Mouse (Mus musculus) stomach, embryonic 14.5 days (tissue): Measurements from ENCODE around the gene Trp53tg5. TPM values are rescaled to one million over a fixed set of nuclear protein-coding genes. Genes with fewer than 3 reads are reported as not detected.

Experiments
- ATAC-seq: fragments of 200-750 bp; cut with Nextera tagmentation; 2 replicates; pipeline ENCODE4 v1.8.0; 2017; ENCODE audit warnings: low read depth, moderate TSS enrichment; ENCODE audit not compliant: insufficient number of reproducible peaks, insufficient read depth, low FRiP score
- H3K27ac ChIP-seq: fragments of 300-500 bp; sonication (generic); 2 replicates; pipeline ENCODE4 v1.5.1; 2014; ENCODE audit warnings: mild to moderate bottlenecking, low read length, moderate library complexity, mixed read lengths
- H3K27me3 ChIP-seq: fragments of 300-500 bp; sonication (generic); 2 replicates; pipeline ENCODE4 v1.6.1; 2014; ENCODE audit warnings: low read length, control low read depth, mixed read lengths; ENCODE audit not compliant: control insufficient read depth, insufficient read depth
- H3K36me3 ChIP-seq: fragments of 300-500 bp; sonication (generic); 2 replicates; pipeline ENCODE4 v1.6.1; 2014; ENCODE audit warnings: mild to moderate bottlenecking, control low read depth, low read length, moderate library complexity, mixed read lengths; ENCODE audit not compliant: control insufficient read depth, insufficient read depth
- H3K4me1 ChIP-seq: fragments of 300-500 bp; sonication (generic); 2 replicates; pipeline ENCODE4 v1.6.1; 2014; ENCODE audit warnings: low read length, control low read depth, mixed read lengths; ENCODE audit not compliant: control insufficient read depth, insufficient read depth
- H3K4me2 ChIP-seq: fragments of 300-500 bp; sonication (generic); replicated peaks from 2 replicates; pipeline ENCODE4 v1.6.1; 2014; ENCODE audit warnings: low read depth, low read length, control low read depth
- H3K4me3 ChIP-seq: fragments of 300-500 bp; sonication (generic); 2 replicates; pipeline ENCODE4 v1.5.1; 2014; ENCODE audit warnings: low read depth, low read length, control low read depth
- H3K9ac ChIP-seq: fragments of 300-500 bp; sonication (generic); replicated peaks from 2 replicates; pipeline ENCODE4 v1.6.1; 2014; ENCODE audit warnings: low read depth, mild to moderate bottlenecking, control low read depth, low read length, moderate library complexity, mixed read lengths
- H3K9me3 ChIP-seq: fragments of 300-500 bp; sonication (generic); 2 replicates; pipeline ENCODE4 v1.6.1; 2016; ENCODE audit warnings: low read depth, low read length, control low read depth; ENCODE audit not compliant: control insufficient read depth
- WGBS: fragments of 180-500 bp; shearing (Covaris S2); extraction: QIAGEN DNeasy Blood & Tissue Kit; methylation state at CpG from one replicate; pipeline ENCODE4 v1.1.7; 2014; 5-methylcytosine and 5-hydroxymethylcytosine counted together
- polyA plus RNA-seq: library from polyadenylated mRNA; unstranded; fragments of >200 nt; fragmentation: Nextera tagmentation; extraction: Ambion mirVana; gene quantifications from 2 replicates; pipeline ENCODE4 v1.2.1, GENCODE M21; 2014

The Trp53tg5 gene
- polyA plus RNA-seq, 1 experiment from 2014 or later: not detected

DNA sequence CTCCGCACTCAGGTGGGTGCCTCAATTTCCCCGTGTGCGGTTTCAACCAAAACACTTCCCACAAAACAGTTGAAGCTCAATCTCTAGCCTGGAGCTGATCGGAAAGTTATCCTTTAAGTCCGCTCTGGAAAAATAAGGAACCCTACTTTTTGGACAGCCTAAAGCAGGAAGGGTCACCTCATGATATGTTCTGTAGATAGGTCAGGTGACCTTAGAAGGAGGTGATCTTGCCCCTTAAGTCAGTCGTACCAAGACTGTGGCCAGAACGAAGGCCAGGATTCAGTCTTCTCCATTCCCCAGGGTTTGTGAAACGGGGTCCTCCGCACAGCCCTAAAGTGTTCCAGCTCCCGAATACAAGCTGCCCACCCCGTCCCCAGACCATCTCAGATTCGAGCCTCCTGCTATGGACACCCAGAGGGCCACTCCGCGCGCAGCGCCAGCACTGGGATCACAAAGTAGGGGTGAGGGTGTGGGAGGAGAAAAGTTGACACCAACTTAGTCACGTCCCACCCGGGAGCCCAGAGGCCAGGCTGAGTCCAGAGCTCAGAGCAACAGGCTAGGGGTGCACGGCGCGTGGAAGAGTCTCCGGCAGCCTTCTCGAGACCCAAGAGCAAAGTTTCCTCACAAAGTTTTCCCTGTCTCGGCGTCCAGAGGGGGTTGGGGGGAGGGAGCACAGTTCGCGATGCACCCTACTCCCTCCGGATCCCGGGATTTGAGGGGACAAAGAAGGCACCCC lies 31.0 kb downstream of the Trp53tg5 start:
- peak; percentile 57 for ATAC-seq
- peak overlapping the region; percentile 82 for H3K9ac ChIP-seq

DNA sequence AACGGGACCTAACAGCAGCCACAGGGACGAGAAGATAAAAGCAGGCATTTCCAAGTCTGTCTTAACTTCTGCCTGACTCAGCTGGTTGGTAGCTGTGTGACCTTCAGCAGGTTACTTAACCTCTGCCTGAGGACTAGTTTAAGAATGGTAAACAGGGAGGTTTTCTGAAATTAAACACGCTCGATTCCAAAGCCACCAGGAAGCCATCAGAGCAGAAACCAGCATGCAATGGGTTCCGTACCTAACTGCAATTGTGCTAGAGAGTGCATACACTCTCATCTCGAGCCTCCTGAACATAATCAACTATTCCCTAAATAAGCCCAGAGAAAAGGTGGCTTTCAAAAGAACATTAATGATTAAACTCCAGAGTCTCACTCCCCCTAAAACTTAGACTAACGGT lies 31.8 kb downstream of the Trp53tg5 start:
- no peak for ATAC-seq
- no peaks in the 10 kb centered on the region for H3K36me3 ChIP-seq
- no peaks in the 10 kb centered on the region for H3K9me3 ChIP-seq
- H3K4me1 ChIP-seq: peaks cover 38% of the 10 kb centered on the region; the same call in 1 of the 2 replicates
- peak overlapping the region; percentile 82 for H3K9ac ChIP-seq
- H3K27ac ChIP-seq: no peak overlapping the region
- peak overlapping the region; percentile 64 for H3K4me3 ChIP-seq
- WGBS: 34% methylated on average over 7 of the region's 7 CpGs
- no peaks in the 10 kb centered on the region for H3K27me3 ChIP-seq
- peak overlapping the region; percentile 65 for H3K4me2 ChIP-seq

More for the DNA sequence above, 31.0 kb downstream of the Trp53tg5 start:
- Histone ChIP-seq H3K4me2 (peak overlapping the region; percentile 65), H3K9me3 (no peaks in the 10 kb centered on the region), H3K27ac (peak overlapping the region; percentile 69), H3K36me3 (no peaks in the 10 kb centered on the region), H3K4me3 (peak overlapping the region; percentile 64), H3K4me1 (peaks cover 32% of the 10 kb centered on the region; the same call in 1 of the 2 replicates), H3K27me3 (no peaks in the 10 kb centered on the region)
- WGBS: 3% methylated on average over 29 of the region's 29 CpGs

DNA sequence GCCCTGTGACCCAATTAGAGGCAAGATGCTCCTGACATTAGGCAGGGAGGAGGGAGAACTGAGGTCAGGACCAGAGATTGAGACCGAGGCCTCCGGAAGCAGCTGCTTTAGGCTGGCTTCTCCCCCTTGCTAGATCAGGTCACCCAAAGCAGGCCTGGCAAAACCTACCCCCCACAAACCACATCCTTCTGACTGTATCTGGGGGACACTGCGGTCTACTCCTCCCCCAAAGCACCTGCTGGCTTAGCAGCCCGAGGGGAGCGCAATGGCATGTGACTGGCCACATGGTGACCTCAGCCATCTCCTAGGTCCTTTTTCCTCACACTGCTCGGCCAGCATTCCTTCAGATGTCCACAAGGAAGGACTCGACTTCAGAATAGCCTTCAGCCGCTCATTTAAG lies 32.4 kb downstream of the Trp53tg5 start:
- Histone ChIP-seq H3K36me3 (no peaks in the 10 kb centered on the region), H3K27me3 (no peaks in the 10 kb centered on the region), H3K9ac (no peak overlapping the region), H3K4me3 (peak overlapping the region; percentile 64), H3K9me3 (no peaks in the 10 kb centered on the region), H3K4me1 (peaks cover 43% of the 10 kb centered on the region; the same call in 1 of the 2 replicates), H3K27ac (no peak overlapping the region; the same call in 1 of the 2 replicates), H3K4me2 (peak overlapping the region; percentile 65)
- ATAC-seq: no peak
- 38% methylated on average over 8 of the region's 8 CpGs for WGBS

DNA sequence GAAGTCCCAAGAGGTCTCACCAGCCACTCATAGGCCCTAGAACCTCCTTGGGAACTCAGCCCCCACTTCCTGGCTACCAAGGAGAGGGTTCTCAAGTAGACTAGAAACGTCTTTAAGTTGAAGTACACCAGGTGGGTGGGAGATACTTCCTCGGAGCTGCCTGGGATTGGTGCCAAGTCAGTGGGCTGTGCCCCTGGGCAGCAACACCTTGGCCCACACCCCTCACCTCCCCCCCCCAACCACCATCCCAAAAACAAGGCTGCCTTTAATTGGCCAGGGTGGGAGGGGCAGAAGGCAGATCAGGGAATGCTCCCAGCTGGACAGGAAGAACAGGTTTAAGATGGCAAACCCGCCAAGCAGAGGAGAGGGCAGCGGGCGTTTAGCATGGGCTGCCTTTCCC lies 33.2 kb downstream of the Trp53tg5 start:
- H3K4me3 ChIP-seq: no peak overlapping the region
- no peaks in the 10 kb centered on the region for H3K27me3 ChIP-seq
- H3K9ac ChIP-seq: no peak overlapping the region
- H3K4me2 ChIP-seq: peak overlapping the region; percentile 65; the same call in 1 of the 2 replicates
- H3K9me3 ChIP-seq: no peaks in the 10 kb centered on the region
- ATAC-seq: no peak
- H3K36me3 ChIP-seq: no peaks in the 10 kb centered on the region
- H3K27ac ChIP-seq: no peak overlapping the region
- H3K4me1 ChIP-seq: peaks cover 49% of the 10 kb centered on the region
- 52% methylated on average over 5 of the region's 5 CpGs for WGBS

GRCm38 (mm10) chr2:164439001-164439421 lies 34.5 kb downstream of the Trp53tg5 start:
- no peaks in the 10 kb centered on the region for H3K27me3 ChIP-seq
- H3K4me2 ChIP-seq: no peak overlapping the region; the same call in 1 of the 2 replicates
- H3K4me1 ChIP-seq: peaks cover 62% of the 10 kb centered on the region
- H3K9ac ChIP-seq: no peak overlapping the region
- no peaks in the 10 kb centered on the region for H3K36me3 ChIP-seq
- no peaks in the 10 kb centered on the region for H3K9me3 ChIP-seq
- no peak for ATAC-seq
- peak overlapping the region; percentile 3; the same call in 1 of the 2 replicates for H3K27ac ChIP-seq
- WGBS: 50% methylated on average over 3 of the region's 3 CpGs
- no peak overlapping the region for H3K4me3 ChIP-seq

DNA sequence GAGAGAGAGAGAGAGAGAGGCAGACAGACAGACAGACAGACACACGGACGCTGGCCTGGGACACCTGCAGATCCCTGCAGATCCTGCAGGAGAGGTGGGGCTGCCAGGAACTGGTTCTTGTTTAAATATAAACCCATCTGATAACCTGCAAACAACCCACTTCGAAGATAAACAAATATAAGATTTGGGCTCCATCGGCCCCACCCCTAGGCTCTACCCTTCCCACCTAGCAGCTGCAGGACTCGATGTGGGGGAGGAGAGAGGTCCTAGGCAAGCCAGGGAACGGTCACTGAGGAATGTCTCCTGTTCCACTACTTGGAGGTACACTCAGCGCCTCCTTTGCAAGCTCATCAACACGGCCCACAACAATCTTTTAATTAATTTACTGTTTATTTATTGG lies 35.3 kb downstream of the Trp53tg5 start:
- ATAC-seq: peak; percentile 51
- Histone ChIP-seq H3K27me3 (no peaks in the 10 kb centered on the region), H3K4me3 (no peak overlapping the region)

DNA sequence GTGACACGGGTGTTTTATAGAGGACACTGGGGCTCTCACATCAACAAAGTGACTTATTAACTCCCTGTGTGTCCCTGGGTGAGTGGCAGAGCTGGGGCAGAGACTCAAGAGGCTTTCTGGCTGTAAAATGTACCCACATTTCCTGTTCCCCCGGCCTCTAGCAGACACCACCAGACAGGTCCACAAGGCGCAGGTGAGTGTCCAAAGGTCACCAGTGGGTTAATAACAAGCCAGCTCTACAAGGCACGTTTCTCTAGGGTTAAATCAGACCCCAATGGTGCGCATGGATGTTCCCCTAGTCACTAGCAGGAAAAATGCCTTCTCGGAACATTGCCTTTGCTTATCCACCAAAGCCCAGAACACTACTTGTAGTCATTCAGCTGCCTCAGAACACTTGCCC lies 35.8 kb downstream of the Trp53tg5 start:
- Histone ChIP-seq H3K9me3 (no peaks in the 10 kb centered on the region), H3K27ac (peak overlapping the region; percentile 86), H3K4me3 (no peak overlapping the region), H3K4me2 (peak overlapping the region; percentile 26), H3K36me3 (no peaks in the 10 kb centered on the region), H3K9ac (0 out of 2 replicates have a peak overlapping the region, but pooled peaks have one; percentile 6), H3K27me3 (no peaks in the 10 kb centered on the region), H3K4me1 (peaks cover 69% of the 10 kb centered on the region)
- ATAC-seq: no peak
- WGBS: 40% methylated on average over 6 of the region's 6 CpGs

More for the DNA sequence above, 35.3 kb downstream of the Trp53tg5 start:
- Histone ChIP-seq H3K9ac (no peak overlapping the region), H3K9me3 (no peaks in the 10 kb centered on the region), H3K36me3 (no peaks in the 10 kb centered on the region), H3K4me2 (peak overlapping the region; percentile 13), H3K4me1 (peaks cover 63% of the 10 kb centered on the region), H3K27ac (peak overlapping the region; percentile 86; the same call in 1 of the 2 replicates)
- WGBS: 32% methylated on average over 8 of the region's 8 CpGs

- Histone ChIP-seq H3K4me1 (peaks cover 76% of the 10 kb centered on the region), H3K27ac (peak overlapping the region; percentile 82; the same call in 1 of the 2 replicates), H3K9me3 (no peaks in the 10 kb centered on the region), H3K9ac (0 out of 2 replicates have a peak overlapping the region, but pooled peaks have one; percentile 10), H3K4me3 (no peak overlapping the region), H3K4me2 (peak overlapping the region; percentile 26), H3K36me3 (no peaks in the 10 kb centered on the region), H3K27me3 (no peaks in the 10 kb centered on the region)
- ATAC-seq: peak; percentile 34; the same call in 1 of the 2 replicates
- 41% methylated on average over 3 of the region's 3 CpGs for WGBS
Measured at GRCm38 (mm10) chr2:164436961-164437360, 36.6 kb downstream of the Trp53tg5 start.
